Mouse (Mus musculus) thymus, adult 2 months (tissue): ENCODE measurements around the gene Rxra.

Source experiments
- CTCF ChIP-seq: fragments of 200-500 bp; IDR thresholded peaks from 2 replicates; pipeline ENCODE4 v1.5.1; 2012; ENCODE audit warnings: mild to moderate bottlenecking, control low read depth, low read length, moderate library complexity, borderline replicate concordance; ENCODE audit not compliant: control insufficient read depth, poor library complexity, insufficient read depth; ENCODE audit errors: extremely low read depth
- POLR2A ChIP-seq: fragments of 200-500 bp; IDR thresholded peaks from 2 replicates; pipeline ENCODE4 v1.6.1; 2012; ENCODE audit warnings: mild to moderate bottlenecking, low read length, control low read depth, moderate library complexity; ENCODE audit not compliant: control insufficient read depth, poor library complexity, insufficient read depth; ENCODE audit errors: extremely low read depth

- TF ChIP-seq CTCF: no peak
- TF ChIP-seq POLR2A: no peak
Measured at GRCm38 (mm10) chr2:27687041-27687440, 10.8 kb downstream of the Rxra start.
